Mouse (Mus musculus): ENCODE results near the gene Pde6g.

DNA sequence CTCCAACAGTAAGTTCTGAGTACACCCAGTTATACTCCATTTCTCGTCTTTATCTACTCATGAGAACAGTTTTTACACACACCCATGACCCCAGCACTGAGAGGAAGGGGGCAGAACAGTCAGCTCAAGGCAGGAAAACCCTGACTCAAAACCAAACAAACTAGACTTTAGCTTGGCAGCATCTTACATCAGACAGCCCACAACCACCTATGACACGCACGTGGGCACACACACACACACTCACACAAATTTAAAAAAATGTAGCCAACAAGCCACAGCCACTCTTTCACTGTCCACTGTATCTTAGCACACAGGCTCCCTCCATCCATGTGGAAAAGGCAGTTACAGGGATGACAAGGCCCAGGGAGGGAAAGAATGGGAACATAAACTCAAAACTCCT is 26.6 kb downstream of the Pde6g start:
- TF ChIP-seq CHD2 (IDR thresholded peaks at IDR 0.05; ENCODE audit: low read depth, low read length) (no peak), ZC3H11A (IDR thresholded peaks at IDR 0.05; ENCODE audit: borderline replicate concordance, low read depth, low read length) (no peak), HCFC1 (IDR thresholded peaks at IDR 0.05; ENCODE audit: borderline replicate concordance, insufficient read depth, low read length) (no peak), ZNF384 (IDR thresholded peaks at IDR 0.05; ENCODE audit: low read depth, low read length) (no peak), MAFK (IDR thresholded peaks at IDR 0.05; ENCODE audit: insufficient read depth, low read depth, low read length) (no peak)
